Comparison of ENCODE assay signal across 17 mouse cellular contexts in genomic region chr4:142250054-142250453, GRCm38 (mm10).
"Had no signal": no experiment of that assay in that cellular context is flagged by ENCODE, and none has a peak within 500 bp of the region (broad histone marks: within the 10 kb centered on the region; RNA-seq: fewer than 3 reads in every experiment).

No protein-coding gene starts in this region.

- H3K27ac ChIP-seq: heart, adult 2 months; heart, embryonic 13.5 days; heart, embryonic 15.5 days; hindbrain, embryonic 13.5 days; hindbrain, embryonic 15.5 days; hindbrain, postnatal 0 days; kidney, embryonic 15.5 days; kidney, postnatal 0 days; left cerebral cortex, adult 2 months; limb, embryonic 10.5 days; liver, embryonic 13.5 days had no signal

- DNase-seq: gastrocnemius, postnatal 36 days; heart, adult 11 months; kidney, adult 11 months had no signal

- H3K27me3 ChIP-seq: heart, embryonic 13.5 days; heart, embryonic 15.5 days; hindbrain, embryonic 13.5 days; hindbrain, embryonic 15.5 days; kidney, embryonic 15.5 days; limb, embryonic 12.5 days; liver, embryonic 13.5 days had no signal

- H3K4me2 ChIP-seq: heart, embryonic 11.5 days; heart, embryonic 13.5 days; heart, embryonic 15.5 days; hindbrain, embryonic 13.5 days; hindbrain, embryonic 15.5 days; kidney, embryonic 15.5 days; limb, embryonic 12.5 days; liver, embryonic 11.5 days; liver, embryonic 13.5 days had no signal

- H3K4me3 ChIP-seq: heart, adult 2 months; heart, embryonic 13.5 days; heart, embryonic 15.5 days; hindbrain, embryonic 13.5 days; hindbrain, embryonic 15.5 days; kidney, embryonic 15.5 days; left cerebral cortex, adult 2 months; limb, embryonic 10.5 days; limb, embryonic 12.5 days; liver, embryonic 13.5 days had no signal

- H3K9me3 ChIP-seq: heart, embryonic 13.5 days; heart, embryonic 15.5 days; hindbrain, embryonic 13.5 days; hindbrain, embryonic 15.5 days; kidney, embryonic 15.5 days; limb, embryonic 10.5 days; liver, embryonic 13.5 days had no signal

- H3K36me3 ChIP-seq: heart, embryonic 13.5 days; heart, embryonic 15.5 days; hindbrain, embryonic 13.5 days; hindbrain, embryonic 15.5 days; kidney, embryonic 15.5 days; limb, embryonic 10.5 days; limb, embryonic 12.5 days; liver, embryonic 13.5 days had no signal

- H3K9ac ChIP-seq: heart, embryonic 13.5 days; heart, embryonic 15.5 days; hindbrain, embryonic 13.5 days; hindbrain, embryonic 15.5 days; kidney, embryonic 15.5 days; limb, embryonic 12.5 days; liver, embryonic 13.5 days had no signal

- H3K4me1 ChIP-seq: liver, embryonic 13.5 days had no signal
